Mouse (Mus musculus) cerebellum, postnatal 14 days (tissue): ENCODE measurements around the gene Pecam1.
"Not testable (repeated sequence)": the region's sequence is repeated elsewhere in the genome, so short reads cannot be mapped to it uniquely, and the experiment has no call there.

ENCODE experiments used
- DNase-seq, 2 experiments: peaks; one replicate each; pipeline ENCODE4 v3.0.0; 2021; ENCODE audit warnings: mixed read lengths in 2 of 2

The Pecam1 gene

DNA sequence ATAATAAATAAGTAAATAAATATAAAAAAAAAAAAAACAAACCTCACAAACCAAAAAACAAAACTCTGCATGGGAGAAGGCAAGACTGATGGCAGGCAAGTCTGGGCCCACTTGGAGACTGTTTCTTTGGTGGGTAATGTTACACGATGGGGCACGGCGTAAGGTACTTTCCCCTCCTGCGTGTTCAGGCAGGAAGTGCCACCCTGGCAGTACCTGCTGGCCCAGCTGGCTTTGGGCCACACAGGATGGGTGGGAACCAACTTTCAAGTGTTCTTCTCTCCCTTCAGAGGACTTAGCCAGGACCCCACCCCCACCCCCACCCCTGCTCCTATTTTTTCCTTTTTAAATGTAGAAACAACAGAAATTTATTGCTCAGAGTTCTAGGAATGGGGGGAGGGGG lies 85.1 kb downstream of the Pecam1 start:
- DNase-seq = no peak

DNA sequence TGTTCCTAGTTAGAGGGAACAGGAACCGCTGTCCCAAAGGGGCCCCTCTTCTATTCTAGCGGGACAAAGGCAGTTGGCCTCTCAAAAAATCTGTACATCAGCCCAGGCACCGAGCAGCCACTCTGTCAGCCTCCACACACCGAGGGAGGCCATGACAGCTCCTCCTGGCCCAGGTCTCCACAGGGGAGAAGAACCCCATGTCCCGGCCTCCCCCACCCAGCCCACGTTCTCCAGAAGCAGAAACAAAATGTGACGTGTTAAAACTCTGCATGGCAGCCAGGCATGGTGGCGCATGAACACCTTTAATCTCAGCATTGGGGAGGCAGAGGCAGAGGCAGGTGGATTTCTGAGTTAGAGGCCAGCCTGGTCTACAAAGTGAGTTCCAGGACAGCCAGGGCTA lies 85.7 kb downstream of the Pecam1 start:
- DNase-seq = no peak

- peak in 1 of 2 experiments; percentile 40 for DNase-seq
These were observed 86.6 kb downstream of the Pecam1 start for GRCm38 (mm10) chr11:106663838-106664237.

DNA sequence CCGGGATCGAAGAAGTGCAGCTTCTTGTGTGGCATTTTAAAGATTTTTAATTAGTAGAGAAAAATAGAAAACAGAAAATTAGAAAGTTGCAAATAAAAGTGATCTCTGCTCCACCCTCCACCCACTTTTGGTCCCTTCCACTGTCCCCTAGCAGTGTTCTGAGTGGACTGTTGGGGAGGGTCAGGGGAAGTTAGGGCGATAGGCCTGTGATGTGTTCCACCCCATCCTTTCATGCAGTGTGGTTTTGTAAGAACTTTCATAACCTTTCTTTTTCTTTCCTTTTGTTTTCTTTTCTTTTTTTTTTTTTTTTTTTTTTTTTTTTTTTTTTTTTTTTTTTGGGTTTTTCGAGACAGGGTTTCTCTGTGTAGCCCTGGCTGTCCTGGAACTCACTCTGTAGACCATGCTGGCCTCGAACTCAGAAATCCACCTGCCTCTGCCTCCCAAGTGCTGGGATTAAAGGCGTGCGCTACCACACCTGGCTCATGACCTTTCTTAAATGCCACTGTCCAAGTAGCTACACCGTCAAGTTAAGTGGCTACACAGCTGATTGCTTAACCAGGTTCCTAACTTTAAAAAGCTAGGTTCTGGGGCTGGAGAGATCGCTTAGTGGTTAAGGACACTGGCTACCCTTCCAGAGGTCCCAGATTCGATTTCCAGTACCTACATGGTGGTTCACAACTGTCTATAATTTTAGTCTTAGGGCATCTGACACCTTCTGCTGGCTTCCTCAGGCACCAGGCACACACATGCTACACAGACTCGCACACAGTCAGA lies 87.6 kb downstream of the Pecam1 start:
- DNase-seq = no peak

DNA sequence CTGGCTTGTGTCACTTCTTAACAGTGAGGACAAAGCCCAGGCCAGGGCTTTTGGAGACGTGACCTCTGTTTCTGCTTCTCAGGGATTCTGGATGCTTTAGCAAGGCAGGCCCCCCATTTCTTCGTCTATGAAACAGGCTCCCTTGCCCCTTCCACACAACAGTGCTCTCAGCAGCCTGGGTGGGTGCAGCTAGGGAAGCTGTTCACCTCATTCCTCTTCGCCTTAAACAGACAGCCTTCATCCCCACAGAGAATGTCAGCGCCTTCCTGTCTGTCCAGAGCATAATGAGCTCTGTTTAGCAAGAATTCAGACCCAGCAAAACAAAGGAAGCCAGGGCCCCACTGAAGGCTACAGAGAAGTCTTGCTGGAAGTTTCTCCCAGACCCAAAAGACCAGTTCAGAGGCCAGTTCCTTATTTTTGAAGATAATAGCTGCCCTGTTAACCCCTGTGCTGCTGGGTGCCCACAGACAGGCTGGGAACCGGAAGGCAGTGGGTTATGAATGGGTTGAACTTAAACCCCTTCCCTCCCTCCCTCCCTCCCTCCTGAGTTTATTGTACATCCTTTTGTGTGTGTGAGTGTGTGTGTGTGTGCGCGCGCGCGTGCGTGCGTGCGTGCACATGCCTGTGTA lies 89.9 kb downstream of the Pecam1 start:
- DNase-seq = no peak

DNA sequence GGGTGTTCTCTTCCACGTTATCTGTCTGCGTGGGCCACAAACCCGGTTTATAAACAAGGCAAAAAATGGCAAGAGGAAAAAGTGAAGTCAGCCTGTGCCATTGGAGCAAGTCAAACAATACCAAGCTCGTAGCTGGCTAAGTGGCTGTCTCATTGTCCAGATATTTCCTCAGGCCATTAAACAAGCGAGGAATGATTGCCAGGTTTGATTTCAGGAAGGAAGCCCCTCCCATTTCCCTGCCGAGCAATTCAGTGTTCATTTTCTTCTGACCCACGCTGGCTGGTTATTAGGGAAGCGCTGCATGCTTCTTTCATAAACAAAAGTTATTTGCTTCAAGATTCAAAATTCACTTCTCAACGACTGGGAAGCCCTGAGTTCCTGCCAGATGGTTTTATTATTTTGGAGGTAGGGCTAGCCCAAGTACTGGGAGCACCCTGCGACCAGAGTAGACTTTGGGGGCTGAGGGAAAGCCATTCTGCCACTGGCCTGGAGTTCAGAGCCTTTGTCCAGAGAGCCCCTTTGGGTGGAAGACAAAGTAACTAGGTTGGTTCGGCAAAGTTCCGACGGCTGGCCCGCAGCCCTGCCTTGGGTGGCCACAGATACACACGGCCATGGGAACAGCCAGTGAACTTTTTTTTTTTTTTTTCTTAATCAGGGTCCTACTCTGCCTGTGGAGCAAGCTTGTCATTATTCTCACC lies 90.7 kb downstream of the Pecam1 start:
- DNase-seq = peak in 1 of 2 experiments; percentile 45

DNA sequence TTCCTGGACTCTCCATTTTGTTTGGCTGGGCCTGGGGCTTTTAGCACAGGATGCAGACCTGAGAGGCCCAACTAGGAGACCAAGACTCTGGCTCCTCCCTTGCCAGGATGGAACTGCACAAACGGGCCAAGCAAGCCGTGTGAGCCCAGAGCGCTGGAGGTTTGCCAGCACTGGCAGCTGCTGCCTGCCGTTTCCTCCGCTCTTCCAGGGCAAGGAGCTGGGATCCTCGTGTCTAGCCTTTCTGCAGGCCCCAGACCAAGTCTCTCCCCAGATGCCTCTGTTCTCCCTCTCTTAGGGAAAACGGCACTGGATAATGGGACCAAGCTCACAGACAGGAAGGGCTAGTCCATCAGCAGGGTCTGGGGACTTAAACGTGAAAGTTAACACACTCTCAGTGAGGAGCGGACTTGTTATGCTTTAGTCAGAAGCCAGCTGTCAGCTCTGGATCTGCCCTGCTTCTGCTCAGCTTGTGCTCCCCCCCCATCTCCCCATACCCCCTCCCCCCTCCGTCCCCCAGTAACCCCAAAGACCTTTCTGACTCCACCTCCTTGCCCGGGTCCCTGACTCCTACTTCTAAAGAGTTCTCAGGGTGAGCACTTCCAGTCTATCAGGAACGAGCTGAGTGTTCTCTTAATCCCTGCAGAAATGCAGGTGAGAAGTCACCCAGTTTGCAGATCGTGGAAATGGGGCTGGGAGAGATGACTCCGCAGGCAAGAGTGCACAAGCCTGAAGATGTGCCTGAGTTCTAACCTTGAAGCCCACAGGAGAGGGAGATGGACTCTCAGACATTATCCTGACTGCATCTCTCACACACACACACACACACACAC lies 92.2 kb downstream of the Pecam1 start:
- peak; percentile 94 to 95 for DNase-seq

DNA sequence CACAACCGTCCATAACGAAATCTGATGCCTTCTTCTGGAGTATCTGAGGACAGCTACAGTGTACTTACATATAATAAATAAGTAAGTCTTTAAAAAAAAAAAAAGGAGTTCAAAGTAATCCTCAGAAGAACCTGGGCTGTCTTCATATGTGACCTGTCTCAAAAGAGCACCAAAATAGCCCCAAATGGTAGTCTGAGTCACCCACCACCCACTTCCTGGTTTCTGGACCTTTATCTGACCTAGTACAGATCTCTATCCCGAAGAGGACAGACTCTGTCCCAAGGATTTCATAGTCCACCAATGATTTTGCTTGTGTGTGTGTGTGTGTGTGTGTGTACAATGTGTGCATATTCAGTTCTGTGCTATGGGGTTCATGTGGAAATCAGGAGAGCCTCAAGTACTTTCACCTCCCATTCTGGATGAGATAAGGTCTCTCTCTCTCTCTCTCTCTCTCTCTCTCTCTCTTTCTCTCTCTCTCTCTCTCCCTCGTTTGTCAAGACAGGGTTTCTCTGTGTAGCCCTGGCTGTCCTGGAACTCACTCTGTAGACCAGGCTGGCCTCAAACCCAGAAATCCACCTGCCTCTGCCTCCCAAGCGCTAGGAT lies 93.4 kb downstream of the Pecam1 start:
- DNase-seq = not testable (repeated sequence)

- peak; percentile 87 to 89 for DNase-seq
These were observed 102.1 kb downstream of the Pecam1 start for GRCm38 (mm10) chr11:106648347-106648746.

DNA sequence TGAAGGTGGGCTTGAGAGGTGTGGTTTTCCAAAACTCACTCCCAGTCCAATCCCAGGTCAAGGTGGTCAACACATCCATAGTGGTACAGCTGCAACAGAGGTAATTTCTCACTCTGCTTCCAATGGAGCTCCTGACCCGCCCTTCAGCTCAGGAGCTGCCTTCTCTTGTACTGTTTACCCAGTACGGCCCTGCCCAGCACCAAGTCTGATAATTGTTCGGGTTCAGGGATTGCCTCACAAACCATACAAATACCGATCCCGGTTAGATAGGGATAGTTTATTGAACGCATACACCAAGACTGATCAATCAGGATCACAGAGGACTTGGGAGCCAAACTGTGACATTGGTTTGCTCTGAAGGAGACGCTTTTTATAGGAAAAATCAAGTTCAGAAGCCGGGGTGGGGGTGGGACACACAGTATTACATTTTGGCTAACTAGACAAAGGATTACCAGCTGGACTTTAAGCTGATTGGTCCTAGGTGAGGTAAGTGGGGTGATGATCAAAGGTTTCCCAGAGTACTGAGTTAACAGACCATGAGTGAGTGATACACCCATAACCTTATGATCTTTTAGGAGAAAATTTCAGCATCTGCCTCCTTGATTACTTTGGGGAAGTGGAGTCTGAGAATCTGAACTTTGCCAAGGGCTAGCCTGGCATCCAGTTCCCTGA lies 107.3 kb downstream of the Pecam1 start:
- DNase-seq = no peak

DNA sequence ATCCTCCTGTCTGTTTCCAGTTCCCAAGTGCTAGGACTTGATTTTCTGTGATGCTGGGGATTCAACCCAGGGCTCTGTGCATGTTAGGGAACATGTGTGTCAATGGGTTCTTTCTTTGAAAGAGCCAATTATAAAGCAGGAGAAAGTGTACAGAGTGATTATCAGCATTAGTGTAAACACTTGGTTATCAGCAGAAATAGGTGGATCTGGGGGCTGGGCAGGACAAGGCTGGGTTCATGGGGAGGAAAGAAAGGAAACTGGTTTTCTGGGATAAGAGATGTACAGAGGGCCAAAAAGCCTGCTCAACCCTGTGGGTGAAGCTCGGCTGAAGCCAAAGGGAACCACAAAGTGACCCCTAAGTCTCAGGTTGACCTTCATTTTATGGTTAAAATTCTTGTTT lies 108.8 kb downstream of the Pecam1 start:
- no peak for DNase-seq

- no peak for DNase-seq
These were observed 110.4 kb downstream of the Pecam1 start for GRCm38 (mm10) chr11:106640059-106640458.

- DNase-seq = peak in 1 of 2 experiments; percentile 12
These were observed 111.1 kb downstream of the Pecam1 start for GRCm38 (mm10) chr11:106639356-106639692.

DNA sequence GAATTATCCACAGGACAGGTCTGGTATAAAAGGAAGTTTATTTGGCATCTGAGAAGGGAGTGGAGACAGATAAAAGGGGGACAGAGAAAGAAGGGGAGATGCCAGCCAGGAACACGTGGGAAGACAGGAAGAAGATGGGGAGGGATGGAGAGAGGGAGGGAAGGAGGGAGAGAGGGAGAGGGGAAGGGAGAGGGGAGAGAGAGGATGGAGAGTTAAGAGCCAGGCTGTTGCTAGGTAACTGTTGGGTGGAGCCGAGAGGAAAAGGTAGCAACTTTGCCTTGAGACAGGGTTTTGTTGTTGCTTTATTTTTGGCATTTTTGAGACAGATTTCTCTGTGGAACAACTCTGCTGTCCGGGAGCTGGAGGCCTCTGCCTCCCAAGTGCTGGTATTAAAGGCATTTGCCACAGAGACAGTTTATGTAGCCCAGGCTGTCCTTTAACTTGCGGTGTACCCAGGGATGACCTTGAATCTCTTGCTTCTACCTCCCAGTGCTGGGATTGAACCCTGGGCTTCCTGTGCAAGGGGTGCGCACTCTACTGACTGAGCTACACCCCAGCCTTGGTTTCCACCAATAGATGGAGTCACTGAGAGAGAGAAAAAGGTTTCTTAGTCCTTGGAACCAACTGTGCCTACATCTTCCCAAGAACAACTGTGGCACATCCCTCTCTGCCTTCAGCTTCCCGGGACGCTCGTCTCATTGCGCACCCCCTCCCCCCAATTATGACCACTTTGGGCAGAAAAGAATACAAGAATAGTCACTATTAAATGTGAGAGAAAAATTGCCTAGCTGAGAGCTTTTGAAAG lies 111.7 kb downstream of the Pecam1 start:
- DNase-seq = no peak

- DNase-seq = no peak
These were observed 112.7 kb downstream of the Pecam1 start for GRCm38 (mm10) chr11:106637754-106638153.

GRCm38 (mm10) chr11:106635946-106636345 lies 114.5 kb downstream of the Pecam1 start:
- DNase-seq = no peak

GRCm38 (mm10) chr11:106634175-106634574 lies 116.3 kb downstream of the Pecam1 start:
- DNase-seq = not testable (repeated sequence)

GRCm38 (mm10) chr11:106633456-106633855 lies 117.0 kb downstream of the Pecam1 start:
- no peak for DNase-seq

- peak; percentile 82 to 88 for DNase-seq
These were observed 122.7 kb downstream of the Pecam1 start for GRCm38 (mm10) chr11:106627692-106628091.

DNA sequence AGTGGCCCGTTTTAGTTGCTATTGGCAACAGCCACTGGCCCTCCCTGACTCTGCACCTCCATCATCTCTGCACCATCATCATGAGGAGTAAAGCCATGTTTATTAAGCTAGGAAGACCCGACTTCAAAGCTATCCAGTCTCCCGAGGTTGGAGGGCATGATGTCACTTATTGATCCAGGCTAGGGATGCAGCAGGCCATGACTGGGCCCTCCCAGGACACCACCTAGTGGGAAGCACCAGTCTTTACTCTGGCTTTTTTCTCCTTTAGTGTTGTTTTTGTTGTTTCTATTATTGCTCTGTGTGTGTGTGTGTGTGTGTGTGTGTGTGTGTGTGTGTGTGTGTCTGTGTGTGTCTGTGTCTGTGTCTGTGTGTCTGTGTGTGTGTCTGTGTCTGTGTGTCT lies 124.9 kb downstream of the Pecam1 start:
- no peak for DNase-seq

DNA sequence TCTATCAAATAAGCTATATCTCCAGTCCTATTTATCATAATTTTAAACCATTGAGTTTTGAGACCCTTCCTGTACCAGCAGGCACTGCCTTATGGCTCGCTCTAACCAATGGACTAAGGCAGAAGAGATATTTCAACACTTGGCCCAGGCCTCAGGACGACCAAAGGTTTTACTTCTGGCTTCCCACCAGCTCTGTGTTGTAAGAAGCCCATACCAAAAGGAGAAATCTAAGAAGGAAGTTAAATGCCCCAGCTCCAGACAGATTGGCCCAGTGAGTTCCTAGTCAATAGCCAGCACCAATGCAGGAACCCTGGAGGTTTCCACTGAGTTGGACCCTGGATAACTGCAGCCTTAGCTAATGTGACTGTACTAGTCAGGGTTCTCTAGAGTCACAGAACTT lies 126.8 kb downstream of the Pecam1 start:
- no peak for DNase-seq
